Mouse (Mus musculus) layer of hippocampus, postnatal 36 days (tissue): ENCODE measurements around the gene 9930111J21Rik2. TPM values are rescaled to one million over a fixed set of nuclear protein-coding genes. Genes with fewer than 3 reads are reported as not detected.
"Not testable (repeated sequence)": the region's sequence is repeated elsewhere in the genome, so short reads cannot be mapped to it uniquely, and the experiment has no call there.

Experiments
- DNase-seq, 2 experiments: peaks; one replicate each; pipeline ENCODE4 v3.0.0; 2022
- total RNA-seq, 2 experiments: library from RNA; stranded (reverse); gene quantifications; 2 replicates each; pipeline ENCODE4 v1.2.3; 2021

Gene 9930111J21Rik2
- total RNA-seq = 1 to 10 TPM; 1.2 to 1.7 TPM

GRCm38 (mm10) chr11:49051093-49051891 is at the start of gene 9930111J21Rik2:
TSS of gene 9930111J21Rik2 (minus strand) at chr11:49051242.
- DNase-seq = not testable (repeated sequence)

- no peak for DNase-seq
Measured at GRCm38 (mm10) chr11:49100409-49100808, 49.4 kb upstream of the 9930111J21Rik2 start.

DNA sequence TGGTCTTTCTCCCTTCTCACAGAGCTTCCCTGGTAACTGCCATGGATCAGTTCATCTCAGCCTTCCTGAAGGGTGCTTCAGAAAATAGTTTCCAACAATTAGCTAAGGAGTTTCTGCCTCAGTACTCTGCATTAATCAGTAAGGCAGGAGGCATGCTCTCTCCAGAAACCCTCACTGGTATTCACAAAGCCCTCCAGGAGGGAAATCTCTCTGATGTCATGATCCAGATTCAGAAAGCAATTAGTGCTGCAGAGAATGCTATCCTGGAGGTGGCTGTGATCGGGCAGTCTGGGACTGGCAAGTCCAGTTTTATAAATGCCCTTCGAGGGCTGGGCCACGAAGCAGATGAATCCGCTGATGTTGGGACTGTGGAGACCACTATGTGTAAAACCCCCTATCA is 44.3 kb upstream of the 9930111J21Rik2 start:
- no peak for DNase-seq

GRCm38 (mm10) chr11:49093861-49094660 is 43.0 kb upstream of the 9930111J21Rik2 start:
- DNase-seq = no peak

GRCm38 (mm10) chr11:49092786-49093185 is 41.7 kb upstream of the 9930111J21Rik2 start:
- DNase-seq = no peak

GRCm38 (mm10) chr11:49092053-49092586 is 41.1 kb upstream of the 9930111J21Rik2 start:
- no peak for DNase-seq

GRCm38 (mm10) chr11:49091171-49091570 is 40.1 kb upstream of the 9930111J21Rik2 start:
- no peak for DNase-seq

GRCm38 (mm10) chr11:49090551-49090950 is 39.5 kb upstream of the 9930111J21Rik2 start:
- DNase-seq = no peak

- DNase-seq = no peak
Measured at GRCm38 (mm10) chr11:49089735-49090507, 38.9 kb upstream of the 9930111J21Rik2 start.

DNA sequence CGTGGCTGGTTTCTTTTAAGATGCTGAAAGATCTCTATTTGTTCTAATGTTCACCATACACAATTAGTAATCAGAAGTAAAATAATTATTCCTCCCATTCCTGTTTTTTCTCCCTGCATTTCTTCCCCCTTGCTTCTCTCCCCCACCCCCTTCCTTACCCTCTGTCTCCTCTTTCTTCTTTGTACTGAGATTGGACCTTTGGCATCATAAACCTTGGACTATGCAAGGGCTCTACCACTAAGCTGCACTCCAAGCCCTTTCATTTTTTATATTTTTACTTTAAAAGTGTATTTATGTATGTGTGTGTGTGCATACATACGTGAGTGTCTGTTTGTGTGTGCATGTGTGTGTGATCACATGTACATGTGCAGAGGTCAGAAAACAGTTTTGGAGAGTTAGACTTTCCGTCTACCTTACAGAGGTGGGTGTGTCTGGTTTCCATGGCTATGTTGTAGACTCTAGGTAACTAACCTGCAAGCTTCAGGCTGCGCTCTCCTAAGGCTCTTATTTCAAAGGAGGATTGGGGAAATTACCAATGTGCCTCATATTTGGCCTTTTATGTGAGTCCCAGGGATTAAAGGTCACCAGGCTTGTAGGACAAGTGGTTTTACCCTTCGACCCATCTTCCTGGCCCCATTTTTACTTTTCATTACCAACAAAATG is 38.1 kb upstream of the 9930111J21Rik2 start:
- DNase-seq = no peak

DNA sequence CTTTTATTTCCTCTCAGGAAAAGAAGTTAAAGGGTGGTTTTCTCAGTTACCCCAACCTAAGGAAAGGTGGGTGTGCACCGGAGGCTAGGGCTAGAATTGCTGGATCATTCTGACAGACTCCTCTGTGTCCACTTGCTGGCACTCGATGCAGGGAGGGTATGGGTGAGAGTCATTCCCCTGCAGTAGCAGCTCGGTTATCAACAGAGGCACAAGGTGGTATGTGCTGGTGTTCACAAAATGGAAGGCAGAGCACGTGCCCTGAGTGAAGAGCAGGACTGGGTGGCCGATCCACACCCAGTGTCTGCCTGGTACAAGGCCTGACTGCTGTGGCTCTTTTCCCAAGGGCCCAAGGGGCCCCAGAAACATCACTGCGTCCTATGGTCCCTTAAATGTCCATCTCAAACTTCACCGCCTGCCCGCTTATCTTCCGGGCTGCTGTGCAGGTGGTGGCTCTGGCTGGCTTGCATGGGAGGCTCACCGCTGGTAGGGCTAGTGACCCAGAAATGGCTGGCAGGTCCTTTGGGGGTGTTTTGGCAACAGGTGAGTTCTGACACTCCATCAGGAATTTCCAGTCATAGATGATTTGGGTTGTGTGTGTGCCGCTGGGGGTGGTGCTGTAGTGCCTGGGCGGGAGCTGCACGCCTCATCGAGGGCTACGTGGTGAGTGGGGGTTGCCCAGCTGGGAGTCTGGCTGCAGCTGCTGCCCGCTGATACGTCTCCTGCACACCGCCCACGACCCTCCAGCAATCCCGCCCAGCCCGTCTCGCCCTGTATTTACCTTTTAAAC is 37.0 kb upstream of the 9930111J21Rik2 start:
- DNase-seq = no peak

DNA sequence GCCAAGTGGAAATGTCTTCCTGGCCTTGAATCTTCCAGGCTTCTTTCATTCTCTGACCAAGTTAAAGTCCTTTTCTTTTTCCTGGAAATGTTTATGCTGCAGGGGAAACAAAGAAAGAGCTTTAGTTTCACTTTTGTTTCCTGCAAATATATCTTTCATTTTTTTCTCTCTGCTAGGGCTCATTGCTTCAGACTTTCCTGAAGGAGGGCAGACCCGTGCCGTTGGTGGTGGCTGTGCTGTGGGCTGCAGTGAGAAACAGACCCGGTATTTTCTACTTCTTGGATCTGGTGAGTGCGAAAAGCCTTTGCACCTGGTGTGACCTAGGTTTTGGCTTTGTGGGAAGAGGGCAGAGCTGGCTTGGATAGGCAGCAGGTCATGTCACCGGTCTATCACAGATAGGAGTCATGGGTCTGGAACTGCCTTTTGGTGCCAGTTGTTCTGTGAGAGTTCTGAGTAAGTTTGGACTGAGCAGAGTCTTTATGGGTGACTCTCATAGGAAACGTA is 35.9 kb upstream of the 9930111J21Rik2 start:
- no peak for DNase-seq

DNA sequence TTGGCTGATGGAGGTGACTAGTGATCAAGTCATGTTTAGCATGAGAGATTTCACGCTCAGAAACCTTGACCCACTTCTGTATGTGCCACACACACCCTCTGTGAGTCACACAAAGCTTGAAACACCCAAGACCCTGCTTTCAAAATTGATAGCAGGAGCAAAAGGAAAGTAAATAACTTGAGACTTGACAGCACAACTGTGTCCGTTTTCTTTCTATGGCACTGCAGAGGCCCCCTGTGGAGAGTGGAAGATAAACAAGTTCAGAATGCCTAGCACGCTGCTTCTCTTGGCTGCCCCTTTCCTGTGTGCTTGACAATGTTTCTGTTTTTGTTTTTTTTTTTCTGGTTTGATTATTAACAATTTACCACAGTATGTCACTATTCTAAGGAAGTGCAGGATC is 33.8 kb upstream of the 9930111J21Rik2 start:
- no peak for DNase-seq

- no peak for DNase-seq
Measured at GRCm38 (mm10) chr11:49084385-49084784, 33.3 kb upstream of the 9930111J21Rik2 start.

GRCm38 (mm10) chr11:49083808-49084207 is 32.8 kb upstream of the 9930111J21Rik2 start:
- no peak for DNase-seq

- DNase-seq = no peak
Measured at GRCm38 (mm10) chr11:49083146-49083545, 32.1 kb upstream of the 9930111J21Rik2 start.

DNA sequence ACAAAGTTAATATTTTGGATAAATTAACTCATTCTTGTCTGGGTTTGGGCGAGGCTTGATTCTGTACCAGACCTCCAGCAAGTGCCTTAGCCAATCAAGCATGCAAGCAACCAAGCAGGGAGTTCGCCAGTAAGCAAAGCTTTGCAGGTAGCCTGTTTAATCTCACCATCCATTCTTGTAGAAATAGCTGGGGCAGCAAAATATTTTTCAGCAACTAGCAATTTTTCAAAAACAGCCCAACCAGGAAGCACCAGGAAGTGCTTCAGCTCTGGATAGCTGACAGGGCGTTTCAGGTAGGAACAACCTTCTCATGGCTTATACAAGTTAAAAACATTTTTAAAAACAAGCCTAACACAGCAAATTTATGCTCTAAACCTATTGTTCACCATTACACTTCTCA is 30.8 kb upstream of the 9930111J21Rik2 start:
- no peak for DNase-seq

GRCm38 (mm10) chr11:49081356-49081755 is 30.3 kb upstream of the 9930111J21Rik2 start:
- no peak for DNase-seq

GRCm38 (mm10) chr11:49080636-49081035 is 29.6 kb upstream of the 9930111J21Rik2 start:
- no peak for DNase-seq

GRCm38 (mm10) chr11:49078719-49079118 is 27.7 kb upstream of the 9930111J21Rik2 start:
- no peak for DNase-seq

- DNase-seq = no peak
Measured at GRCm38 (mm10) chr11:49077012-49077411, 26.0 kb upstream of the 9930111J21Rik2 start.
